Mouse (Mus musculus) megakaryocyte-erythroid progenitor cell, adult 5-6 weeks (primary cell): Measurements from ENCODE around the gene P3h3. TPM values are rescaled to one million over a fixed set of nuclear protein-coding genes. Genes with fewer than 3 reads are reported as not detected.
"Not testable (repeated sequence)": the region's sequence is repeated elsewhere in the genome, so short reads cannot be mapped to it uniquely, and the experiment has no call there.

Source experiments
- ATAC-seq: replicated peaks from 2 replicates; pipeline ENCODE4 v1.8.0; 2016; ENCODE audit warnings: mild to moderate bottlenecking, inconsistent platforms; ENCODE audit not compliant: severe bottlenecking, poor library complexity, low FRiP score, low TSS enrichment
- total RNA-seq, 2 experiments: library from RNA; stranded (forward) in 1 of 2; stranded (reverse) in 1 of 2; fragments of 200-1000, 215-1000 nt in 1 of 2; fragments of >200 nt in 1 of 2; fragmentation: Nextera tagmentation in 1 of 2; gene quantifications; 2 replicates each; pipeline ENCODE4 v1.2.3; 2014 to 2017

Gene P3h3
- total RNA-seq (2014; fragmentation: Nextera tagmentation), result 0.61 and 3.0 TPM in 2 replicates
- total RNA-seq (2017), result 0.89 and 2.2 TPM in 2 replicates

DNA sequence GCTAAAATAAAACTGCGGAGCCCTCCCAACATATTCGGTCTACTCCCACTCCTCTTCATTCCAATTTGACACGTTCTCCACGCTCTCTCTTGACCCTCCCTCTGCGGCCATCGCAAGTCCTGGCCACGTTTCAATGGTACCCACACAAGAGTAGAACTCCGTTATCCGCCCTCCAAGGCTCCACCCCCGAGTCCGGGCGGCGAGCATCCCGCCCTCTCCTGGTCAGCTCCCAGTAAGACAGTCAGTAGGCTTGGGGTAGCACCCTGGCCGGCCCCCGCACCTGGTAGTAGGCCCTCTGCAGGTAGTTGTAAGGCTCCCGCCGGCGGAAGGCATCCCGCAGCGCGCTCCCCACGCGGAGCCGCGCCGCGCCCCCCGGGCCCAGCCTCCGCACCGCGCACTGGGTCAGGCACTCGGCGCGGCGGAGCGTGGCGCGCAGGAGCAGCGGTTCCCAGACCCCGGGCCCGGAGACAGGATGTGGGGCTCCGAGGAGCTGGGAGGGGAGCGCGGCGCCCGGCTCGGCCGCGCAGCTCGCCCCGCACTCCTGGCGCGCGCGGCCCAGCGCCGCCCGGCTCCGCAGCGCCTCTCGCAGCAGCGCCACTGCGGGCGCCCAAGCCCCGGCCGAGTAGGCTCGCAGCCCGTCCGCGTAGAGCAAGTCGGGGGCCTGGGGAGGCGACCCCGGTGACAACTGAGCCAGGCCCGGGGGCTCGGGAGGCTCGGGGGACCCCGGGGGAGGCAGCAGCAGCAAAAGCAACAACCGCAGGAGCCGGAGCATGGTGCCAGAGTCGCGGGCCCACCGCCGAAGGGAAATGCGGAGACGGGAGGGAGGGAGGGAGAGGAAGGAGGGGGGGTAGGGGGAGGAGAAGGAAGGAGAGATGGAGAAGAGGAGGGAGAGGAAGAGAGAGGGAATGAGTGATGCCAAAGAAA lies at the start of gene P3h3:
P3h3 (minus strand) TSS at position 837 of the 924 bp plus-strand sequence.
- ATAC-seq, result peak; percentile 74

DNA sequence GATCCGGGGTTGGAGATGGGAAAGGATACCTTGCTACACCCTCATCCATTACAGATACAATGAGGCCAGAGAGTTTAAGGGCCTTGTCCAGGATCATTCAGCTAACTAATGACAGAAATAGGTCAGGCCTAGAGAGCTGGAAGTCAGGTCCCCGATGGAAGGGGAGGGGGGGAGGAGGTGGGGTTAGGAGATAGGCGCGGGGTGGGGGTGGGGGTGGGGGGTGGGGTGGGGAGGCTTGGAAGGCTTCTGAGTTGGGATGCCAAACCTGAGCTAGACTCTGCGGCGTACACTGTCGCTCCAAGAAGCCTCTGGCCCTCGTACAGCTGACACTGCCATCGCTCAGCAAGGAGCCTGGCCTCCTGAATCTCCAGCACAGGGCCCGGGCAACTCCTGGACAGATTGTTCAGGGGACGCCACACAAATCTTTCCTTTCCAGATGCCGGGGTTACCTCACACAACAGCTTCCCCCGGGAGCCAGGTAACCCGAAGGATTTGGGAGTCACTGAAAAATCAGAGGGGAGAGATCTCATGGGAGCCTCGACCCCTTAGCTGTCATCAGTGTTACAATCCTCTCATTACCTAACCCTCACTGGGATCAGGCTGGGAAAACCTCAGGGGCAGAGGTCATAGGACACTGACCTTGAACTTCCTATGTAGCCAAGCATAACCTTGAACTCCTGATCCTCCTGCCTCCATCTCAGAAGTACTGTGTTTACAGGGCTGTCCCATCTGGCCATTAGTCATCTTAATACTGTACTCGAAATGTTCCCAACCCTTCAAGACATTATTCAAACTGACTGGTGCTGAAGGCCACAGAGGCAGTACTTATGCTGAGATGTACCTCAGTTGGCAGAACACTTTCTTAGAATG lies 47.7 kb upstream of the P3h3 start:
- no peak for ATAC-seq

DNA sequence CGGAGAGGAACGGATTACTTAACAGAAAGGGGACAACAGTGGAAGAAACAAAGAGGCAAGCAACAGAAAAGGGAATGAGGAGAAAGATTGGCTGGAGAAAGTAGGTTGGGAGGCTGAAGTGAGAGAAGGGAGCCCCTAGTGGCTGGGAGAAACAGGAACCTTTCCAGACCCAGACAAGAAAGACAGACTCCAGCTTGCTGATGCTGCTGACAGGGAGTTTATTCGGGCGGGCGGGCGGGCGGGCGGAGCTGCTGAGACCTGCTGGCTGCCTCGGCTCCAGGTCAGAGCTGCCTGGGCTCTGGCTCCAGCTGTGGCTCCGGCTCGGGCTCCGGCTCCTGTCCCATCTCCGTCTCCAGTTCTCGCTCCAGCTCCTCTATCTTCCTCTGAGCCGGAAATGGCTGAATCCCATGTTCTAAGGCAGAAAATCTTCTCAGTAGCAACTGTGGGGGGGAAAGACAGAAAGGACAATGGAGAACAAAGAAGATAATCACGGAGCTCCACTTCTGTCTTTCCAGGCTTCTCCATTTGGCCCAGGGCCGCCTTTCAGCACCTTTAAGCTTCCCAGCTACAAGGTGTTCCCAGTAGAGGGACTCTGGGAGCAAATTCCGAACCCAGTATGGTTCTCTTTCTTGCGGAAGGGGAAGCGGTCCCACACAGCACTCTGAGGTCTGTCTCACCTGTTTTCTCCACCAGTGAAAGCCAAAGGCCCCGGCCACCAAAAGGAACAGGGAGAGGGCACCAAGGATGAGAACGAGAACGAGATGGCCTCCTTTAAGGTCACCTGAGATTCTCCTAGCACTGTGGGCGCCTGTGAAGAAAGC lies 46.8 kb upstream of the P3h3 start:
- peak; percentile 78 for ATAC-seq

DNA sequence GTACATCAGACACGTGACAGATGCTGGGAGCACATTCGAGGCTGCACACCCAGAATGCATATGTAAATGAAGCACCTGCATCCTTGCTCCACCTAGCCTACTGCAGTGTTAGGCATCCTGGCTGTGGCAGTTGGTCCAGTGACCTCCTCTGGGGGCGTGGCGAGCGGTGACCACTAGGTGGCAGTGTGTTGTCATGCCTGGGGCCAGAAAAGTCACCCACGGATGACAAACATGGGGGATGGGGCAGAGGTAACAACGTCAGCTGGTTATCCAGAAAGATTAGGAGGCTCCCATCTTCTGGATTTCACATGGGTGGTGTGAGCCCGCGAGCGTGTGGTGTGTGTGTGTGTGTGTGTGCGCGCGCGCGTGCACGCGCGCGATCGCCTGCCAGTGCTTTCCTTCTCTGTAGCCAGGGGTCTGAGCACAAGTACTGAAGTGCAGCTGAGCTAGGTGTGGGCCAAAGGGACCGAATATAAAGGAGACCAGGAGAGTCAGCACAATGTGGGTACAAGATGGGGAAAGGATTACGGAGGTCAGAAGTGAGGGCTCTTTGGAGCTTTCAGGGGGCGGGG lies 46.1 kb upstream of the P3h3 start:
- ATAC-seq, result peak; percentile 93

DNA sequence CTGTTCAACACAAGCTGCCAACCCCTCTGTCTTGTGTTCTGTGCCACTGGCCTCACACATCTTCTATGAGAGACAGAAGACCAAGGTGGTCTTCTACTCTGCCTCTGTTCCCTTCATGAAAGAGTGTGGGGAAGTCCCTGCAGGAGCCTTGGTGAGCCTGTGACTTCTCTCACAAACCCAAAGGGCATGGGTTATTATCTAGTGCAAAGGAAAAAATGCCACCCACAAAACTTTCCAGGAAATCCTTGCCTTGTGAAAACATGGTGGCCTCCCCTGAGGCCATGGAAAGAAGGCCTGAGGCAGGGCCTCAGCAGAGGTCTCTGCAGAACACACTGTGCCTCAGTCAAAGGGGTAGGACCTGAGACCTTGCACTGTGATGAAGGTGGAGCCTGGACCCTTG lies 44.3 kb upstream of the P3h3 start:
- ATAC-seq, result no peak

DNA sequence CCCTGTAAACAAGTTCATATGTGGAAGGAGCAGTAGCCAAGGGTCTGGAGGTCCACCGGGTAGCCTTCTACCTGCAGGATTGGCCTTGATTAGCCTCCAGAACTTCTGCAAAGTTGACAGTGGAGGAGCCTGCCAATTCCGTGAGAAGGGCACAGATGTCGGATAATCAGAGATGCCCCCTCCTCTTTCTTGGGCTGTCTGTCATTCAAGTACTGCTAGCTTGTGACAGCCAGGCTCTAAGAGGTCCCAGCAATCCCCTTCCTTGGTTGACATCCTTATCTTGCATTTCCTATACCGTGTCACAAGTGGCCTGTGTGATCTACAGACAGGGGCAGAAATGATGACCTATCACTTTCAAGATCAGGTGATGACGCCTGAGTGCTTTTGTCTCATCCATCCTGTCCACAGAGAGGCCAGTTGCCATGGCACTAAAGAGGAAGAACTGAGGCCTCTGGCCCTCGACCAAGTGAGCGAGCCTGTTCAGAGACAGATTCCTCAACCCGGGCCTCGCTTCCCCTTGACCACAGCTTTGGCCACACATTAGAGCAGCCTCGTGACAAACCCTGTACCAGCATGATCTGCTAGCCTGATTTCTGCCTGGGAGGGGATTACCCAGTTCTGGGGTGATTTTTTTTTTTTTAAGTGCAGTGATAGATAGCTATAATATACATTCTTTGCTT lies 43.4 kb upstream of the P3h3 start:
- no peak for ATAC-seq

DNA sequence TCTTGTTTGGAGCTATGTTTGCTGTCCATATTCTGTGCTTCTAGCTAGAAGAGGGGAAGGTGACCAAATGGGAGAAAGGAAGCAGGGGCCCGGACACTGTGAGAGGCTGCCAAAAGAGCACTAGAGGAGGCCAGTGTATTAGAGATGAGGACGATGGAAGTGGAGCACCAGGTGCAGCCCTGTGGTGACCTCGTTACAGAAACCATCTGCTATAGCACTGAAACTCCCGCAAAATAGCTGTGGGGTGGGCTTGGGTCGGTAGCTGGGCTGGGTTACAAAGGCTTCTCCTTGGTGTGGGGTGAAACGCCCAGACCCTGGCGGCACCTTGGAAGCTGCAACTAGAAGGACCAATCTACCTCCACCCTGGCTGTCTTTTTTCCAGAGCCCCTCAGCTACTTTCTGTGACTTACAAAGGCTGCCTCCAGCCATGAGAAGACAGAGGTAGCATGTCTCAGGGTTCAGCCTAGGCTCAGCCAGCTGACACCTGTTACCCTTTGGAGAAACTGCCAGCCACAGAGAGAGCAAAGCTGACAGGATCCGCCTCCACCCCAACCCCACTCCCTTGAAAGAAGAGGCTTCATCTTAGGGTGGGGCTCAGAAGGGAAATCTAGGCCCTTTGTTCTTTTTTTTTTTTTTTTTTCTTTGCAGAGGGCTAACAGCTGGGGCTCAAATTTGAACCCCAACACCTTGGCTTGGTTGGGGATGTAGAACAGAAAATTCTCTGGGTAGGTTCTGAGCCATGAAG lies 42.7 kb upstream of the P3h3 start:
- no peak for ATAC-seq

DNA sequence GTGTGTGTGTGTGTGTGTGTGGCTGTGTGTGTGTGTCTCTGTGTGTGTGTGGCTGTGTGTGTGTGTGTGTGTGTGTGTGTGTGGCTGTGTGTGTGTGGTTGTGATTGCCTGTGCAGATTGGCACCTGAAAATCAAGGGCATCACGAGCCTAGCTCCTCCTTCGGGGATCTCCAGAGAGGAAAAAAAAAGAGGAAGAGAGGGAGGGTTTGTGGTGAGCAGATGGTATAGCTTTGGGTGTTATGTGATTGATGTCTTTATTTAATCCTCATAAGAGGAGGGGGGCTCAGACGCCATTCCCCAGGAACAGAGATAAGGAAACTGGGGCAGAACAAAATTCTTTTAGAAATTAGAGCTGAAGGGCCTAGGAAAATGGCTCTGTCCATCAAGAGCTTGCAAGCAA lies 40.8 kb upstream of the P3h3 start:
- ATAC-seq, result no peak

DNA sequence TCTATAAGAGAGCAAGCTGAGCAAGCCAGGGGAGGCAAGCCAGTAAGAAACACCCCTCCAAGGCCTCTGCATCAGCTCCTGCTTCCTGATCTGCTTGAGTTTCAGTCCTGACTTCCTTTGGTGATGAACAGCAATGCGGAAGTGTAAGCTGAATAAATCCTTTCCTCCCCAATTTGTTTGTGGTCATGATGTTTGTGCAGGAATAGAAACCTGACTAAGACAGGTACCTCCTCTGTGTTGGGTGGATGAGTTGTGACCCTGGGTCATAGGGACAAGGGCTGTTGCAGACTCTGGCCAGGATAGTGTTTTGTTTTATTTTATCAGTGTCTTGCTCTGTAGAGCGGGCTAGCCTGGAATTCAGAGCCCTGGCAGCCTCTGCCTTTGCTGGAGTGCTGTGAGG lies 36.6 kb upstream of the P3h3 start:
- not testable (repeated sequence) for ATAC-seq

DNA sequence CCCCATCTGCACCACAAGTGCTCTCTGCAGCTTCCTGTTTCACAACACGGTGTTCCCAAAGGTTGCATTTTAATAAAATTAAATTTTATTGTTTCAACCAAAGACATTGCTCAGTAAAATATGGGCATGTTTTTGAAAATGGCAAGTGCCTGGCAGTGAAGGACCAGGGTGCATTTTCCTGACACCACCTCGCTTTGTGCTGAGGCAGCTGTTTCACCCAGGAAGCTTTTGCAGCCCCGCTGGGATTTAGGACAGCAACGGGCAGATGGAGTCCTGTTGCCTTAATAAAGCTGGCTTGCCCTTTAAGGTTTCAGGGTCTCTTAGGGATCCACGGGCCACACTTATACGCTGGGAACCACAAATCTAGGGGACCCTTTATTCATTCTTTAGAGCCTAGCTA lies 33.4 kb upstream of the P3h3 start:
- no peak for ATAC-seq

DNA sequence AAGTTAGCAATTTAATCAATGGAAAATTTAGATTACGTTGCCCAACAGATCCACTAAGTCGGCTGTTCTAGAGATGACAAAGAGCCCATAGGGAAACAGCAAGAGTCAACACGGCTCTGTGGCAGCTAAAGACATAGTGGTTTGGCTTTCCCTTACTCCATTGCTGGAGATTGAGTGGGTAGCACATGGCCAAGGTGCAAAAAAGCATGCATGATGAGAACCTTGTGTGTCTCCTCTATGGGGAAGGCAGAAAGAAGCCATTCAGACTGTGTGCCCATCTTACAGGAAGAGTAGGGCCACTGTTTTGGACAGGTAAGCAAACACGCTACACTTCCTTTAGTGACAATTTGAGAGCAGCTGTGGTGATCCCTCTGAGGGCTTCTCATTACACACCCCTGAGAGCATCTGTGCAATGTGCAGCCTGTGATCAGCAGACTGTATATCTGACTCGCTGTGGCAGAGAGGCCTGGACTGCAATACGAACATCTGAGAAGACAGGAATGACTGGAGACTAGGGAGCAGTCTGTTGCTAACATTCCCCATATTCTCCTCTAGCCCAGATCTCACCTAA lies 31.1 kb upstream of the P3h3 start:
- ATAC-seq, result no peak

DNA sequence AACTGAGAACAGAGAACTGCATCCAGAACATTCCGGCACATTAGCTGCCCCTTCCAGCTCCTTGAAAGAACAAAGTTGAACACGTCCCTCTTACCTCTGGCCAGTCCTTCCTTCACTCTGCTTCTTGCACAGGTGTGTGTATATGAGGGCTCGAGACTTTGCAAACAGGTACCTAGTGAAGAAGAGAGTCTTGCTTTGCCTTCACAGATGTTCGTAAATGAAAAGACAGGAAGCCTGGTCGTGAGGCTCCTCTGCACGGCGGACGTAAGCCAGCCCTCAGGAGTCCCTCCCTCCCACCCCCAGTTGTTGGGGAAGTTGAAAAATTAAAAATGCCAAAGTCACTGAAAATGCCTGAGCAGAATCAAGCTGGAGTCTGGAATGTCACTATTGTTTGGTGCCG lies 30.4 kb upstream of the P3h3 start, which contains the start of gene Cd4:
Cd4 (minus strand) TSS at position 236 of the 400 bp plus-strand sequence.
- no peak for ATAC-seq

DNA sequence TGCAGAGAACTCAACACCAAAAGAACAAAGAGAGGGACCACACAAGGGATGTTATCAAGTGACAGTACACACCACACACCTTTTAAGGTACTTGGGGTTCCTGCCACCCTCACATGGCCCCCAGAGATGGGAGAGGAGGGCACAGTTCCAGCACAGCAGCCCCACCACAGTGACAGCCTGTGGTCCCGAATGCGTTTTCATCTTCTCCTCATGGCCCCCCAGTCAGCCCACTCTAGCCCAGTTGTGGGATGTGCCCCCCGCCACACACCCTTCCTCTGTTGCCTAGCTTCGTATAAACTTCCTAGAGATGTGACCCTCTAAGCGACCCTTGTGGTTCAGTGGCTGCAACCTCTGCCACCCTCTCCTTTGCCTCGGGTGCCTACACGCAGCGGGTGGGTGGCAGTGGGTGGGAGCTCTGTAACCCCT lies 28.4 kb upstream of the P3h3 start:
- no peak for ATAC-seq

DNA sequence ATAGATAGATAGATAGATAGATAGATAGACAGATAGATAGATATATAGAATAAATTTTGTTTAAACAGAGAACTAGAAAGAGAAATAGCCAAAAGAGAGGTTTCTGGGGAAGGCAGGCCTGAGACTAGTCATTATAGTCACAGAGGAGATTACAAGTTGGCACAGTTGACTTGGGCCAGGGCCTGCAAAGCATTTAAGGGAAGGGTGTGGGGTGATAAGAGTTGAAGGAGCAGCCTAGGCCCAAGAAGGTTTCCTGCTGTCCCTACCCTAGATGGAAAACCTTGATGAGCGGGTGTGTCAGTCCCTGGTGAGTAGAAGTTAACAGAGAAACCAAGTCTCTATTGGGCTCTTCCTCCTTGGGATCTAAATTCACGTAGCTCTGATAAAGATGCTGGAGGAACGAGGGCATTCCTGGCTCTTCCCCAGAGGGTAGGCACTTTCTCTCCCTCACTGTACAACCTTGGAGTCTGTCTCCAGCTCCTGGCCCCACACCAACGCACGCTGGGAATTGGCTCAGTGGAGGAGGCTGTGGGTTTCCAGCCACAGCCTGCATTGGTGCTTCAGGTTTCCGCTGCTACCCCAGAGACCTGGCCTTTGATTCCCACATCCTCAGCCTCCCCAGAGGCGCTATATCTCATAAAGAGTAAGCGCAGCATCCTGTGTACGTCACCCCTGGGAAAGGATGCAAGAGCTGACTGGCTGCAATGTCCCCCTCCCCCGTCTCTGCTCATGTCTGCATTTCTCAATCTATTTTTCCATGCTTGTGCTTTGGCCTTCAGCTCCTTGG lies 27.4 kb upstream of the P3h3 start:
- ATAC-seq, result peak; percentile 58; the same call in 1 of the 2 replicates

DNA sequence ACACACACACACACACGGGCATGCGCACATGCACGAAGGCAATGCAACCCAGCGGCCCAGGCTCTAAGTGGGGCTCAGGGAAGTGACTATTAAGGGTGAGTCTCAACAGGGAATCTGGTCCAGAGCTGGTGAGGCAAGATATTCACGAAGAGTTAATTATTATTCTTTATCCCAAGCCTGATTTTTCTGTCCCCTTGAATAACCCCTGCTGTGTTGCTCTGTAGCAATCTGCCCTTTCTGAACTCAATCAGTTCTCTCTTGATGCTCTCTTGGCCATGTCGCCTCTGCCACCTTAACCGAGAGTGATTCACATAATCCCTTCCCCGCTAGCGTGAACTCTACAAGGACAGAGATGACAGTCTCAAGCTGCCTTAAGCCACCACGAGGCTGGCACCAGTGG lies 25.8 kb upstream of the P3h3 start:
- no peak for ATAC-seq

DNA sequence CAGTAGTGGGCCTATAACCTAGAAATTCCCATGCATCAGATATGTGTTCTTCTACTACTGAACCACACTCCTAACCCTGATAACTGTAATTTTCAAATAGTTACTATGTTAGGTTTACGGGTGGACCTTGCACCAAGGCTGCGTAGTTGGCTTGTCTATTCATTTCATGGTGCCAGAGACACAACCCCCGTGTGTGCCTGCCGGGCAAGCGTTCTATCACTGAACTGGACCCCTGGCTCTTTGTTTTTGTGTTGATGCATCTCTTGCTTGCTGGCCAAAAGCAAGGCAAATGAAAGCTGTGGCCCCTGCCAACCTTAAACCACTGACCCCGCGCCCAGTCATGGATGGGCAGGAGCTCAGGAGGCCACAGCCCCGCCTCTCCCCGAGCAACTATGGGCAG lies 24.3 kb upstream of the P3h3 start:
- ATAC-seq, result no peak

DNA sequence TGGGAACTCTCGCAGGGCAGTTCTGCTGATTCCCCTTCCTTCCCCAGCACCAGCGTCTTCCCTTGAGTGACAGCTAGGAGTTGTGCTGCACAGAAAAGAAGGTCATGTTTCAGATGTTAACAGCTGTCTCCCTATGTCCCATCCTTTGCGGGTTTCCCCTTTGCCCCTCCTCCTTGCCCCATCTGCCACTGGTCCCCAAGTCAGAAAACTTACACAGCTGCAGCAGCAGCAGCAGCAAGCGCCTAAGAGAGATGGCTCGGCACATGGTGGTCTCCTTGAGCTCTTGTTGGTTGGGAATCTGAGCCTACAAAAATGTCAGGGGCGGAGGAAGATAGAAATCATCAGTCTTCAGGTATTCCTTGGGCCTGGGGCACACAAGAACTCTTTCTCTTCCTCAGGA lies 21.8 kb upstream of the P3h3 start:
- ATAC-seq, result no peak
